Mouse (Mus musculus): ENCODE measurements around the gene Celf3.

- TF ChIP-seq SIN3A (IDR thresholded peaks at IDR 0.05; ENCODE audit: low read length), result no peak
- no peak for TF ChIP-seq RAD21 (IDR thresholded peaks at IDR 0.05; ENCODE audit: low read depth, low read length)
Observed at GRCm38 (mm10) chr3:94430980-94431379, 47.1 kb upstream of the Celf3 start.

Data from CH12.LX (cell line).